Comparison of ENCODE assay signal across 21 mouse cellular contexts in genomic region chr2:34544021-34544420, GRCm38 (mm10).
A peak's percentile ranks its signal among the peaks of the same experiment; 100 is the strongest.
DNase-seq lines count a peak whose midpoint lies in the region; ATAC-seq lines count a peak whose summit lies in the region.
"Had no signal": no experiment of that assay in that cellular context is flagged by ENCODE, and none has a peak within 500 bp of the region (broad histone marks: within the 10 kb centered on the region; RNA-seq: fewer than 3 reads in every experiment).

No protein-coding gene starts in this region.

- no peaks in the 10 kb centered on the region for H3K27me3 ChIP-seq in forebrain, embryonic 14.5 days (replicated peaks; ENCODE audit: control insufficient read depth, insufficient read depth, low read length)
- H3K27me3 ChIP-seq in forebrain, embryonic 12.5 days = no peaks in the 10 kb centered on the region; the same call in 1 of the 2 replicates
- H3K27me3 ChIP-seq in hindbrain, embryonic 13.5 days = no peaks in the 10 kb centered on the region
- no peaks in the 10 kb centered on the region for H3K27me3 ChIP-seq in hindbrain, embryonic 12.5 days
- no peaks in the 10 kb centered on the region for H3K27me3 ChIP-seq in midbrain, embryonic 11.5 days (ENCODE audit: control insufficient read depth, insufficient read depth, low read length)
- H3K27me3 ChIP-seq in midbrain, embryonic 13.5 days = no peaks in the 10 kb centered on the region
- H3K27me3 ChIP-seq: embryonic facial prominence, embryonic 12.5 days; heart, embryonic 13.5 days had no signal

- H3K27ac ChIP-seq in forebrain, embryonic 14.5 days (ENCODE audit: low read depth, low read length) = no peak overlapping the region
- no peak overlapping the region for H3K27ac ChIP-seq in forebrain, embryonic 12.5 days
- 0 out of 2 replicates have a peak overlapping the region, but pooled peaks have one; percentile 4 for H3K27ac ChIP-seq in hindbrain, embryonic 13.5 days
- H3K27ac ChIP-seq in hindbrain, embryonic 12.5 days = no peak overlapping the region
- no peak overlapping the region for H3K27ac ChIP-seq in midbrain, embryonic 11.5 days (ENCODE audit: low read depth, low read length)
- H3K27ac ChIP-seq in midbrain, embryonic 13.5 days = no peak overlapping the region
- H3K27ac ChIP-seq: embryonic facial prominence, embryonic 12.5 days; heart, embryonic 13.5 days had no signal

- ATAC-seq in forebrain, embryonic 14.5 days = no peak
- ATAC-seq in forebrain, embryonic 12.5 days (ENCODE audit: low FRiP score) = no peak
- ATAC-seq in hindbrain, embryonic 13.5 days (ENCODE audit: low FRiP score) = no peak
- no peak for ATAC-seq in hindbrain, embryonic 12.5 days (ENCODE audit: low FRiP score)
- ATAC-seq in midbrain, embryonic 11.5 days (ENCODE audit: low FRiP score) = no peak
- no peak for ATAC-seq in midbrain, embryonic 13.5 days
- ATAC-seq: CD4-positive, CD25-positive, alpha-beta regulatory T cell, adult 4 months; hindbrain, embryonic 16.5 days; inflammation-experienced regulatory T-cells, adult 6 months had no signal

- DNase-seq in forebrain, embryonic 14.5 days (ENCODE audit: low spot score) = peak; percentile 50
- peak; percentile 31 for DNase-seq in midbrain, embryonic 11.5 days (ENCODE audit: low spot score, missing footprints)
- DNase-seq in brain, adult 2 months (ENCODE audit: low read depth, low spot score) = peak; percentile 71
- DNase-seq: adrenal gland, adult 8-10 months; adrenal gland, postnatal 36 days; B cell, adult 2 months; cerebellum, adult 11-12 months; cerebellum, adult 9-10 months; cerebellum, postnatal 25 days; gastrocnemius, postnatal 25 days; heart, postnatal 4 days had no signal

- H3K9me3 ChIP-seq in forebrain, embryonic 14.5 days (replicated peaks; ENCODE audit: control insufficient read depth, low read length) = no peaks in the 10 kb centered on the region
- no peaks in the 10 kb centered on the region for H3K9me3 ChIP-seq in forebrain, embryonic 12.5 days
- no peaks in the 10 kb centered on the region for H3K9me3 ChIP-seq in hindbrain, embryonic 13.5 days
- H3K9me3 ChIP-seq in hindbrain, embryonic 12.5 days (replicated peaks) = no peaks in the 10 kb centered on the region
- H3K9me3 ChIP-seq in midbrain, embryonic 11.5 days (ENCODE audit: control insufficient read depth, low read length) = no peaks in the 10 kb centered on the region
- H3K9me3 ChIP-seq in midbrain, embryonic 13.5 days = no peaks in the 10 kb centered on the region
- H3K9me3 ChIP-seq: embryonic facial prominence, embryonic 12.5 days; G1E; heart, embryonic 13.5 days had no signal

- H3K36me3 ChIP-seq in forebrain, embryonic 14.5 days (ENCODE audit: control insufficient read depth, insufficient read depth, low read length) = no peaks in the 10 kb centered on the region
- H3K36me3 ChIP-seq in forebrain, embryonic 12.5 days (replicated peaks) = no peaks in the 10 kb centered on the region
- H3K36me3 ChIP-seq in hindbrain, embryonic 13.5 days = no peaks in the 10 kb centered on the region; the same call in 1 of the 2 replicates
- H3K36me3 ChIP-seq in hindbrain, embryonic 12.5 days = no peaks in the 10 kb centered on the region
- no peaks in the 10 kb centered on the region; the same call in 1 of the 2 replicates for H3K36me3 ChIP-seq in midbrain, embryonic 11.5 days (ENCODE audit: control insufficient read depth, insufficient read depth, low read length)
- no peaks in the 10 kb centered on the region for H3K36me3 ChIP-seq in midbrain, embryonic 13.5 days
- H3K36me3 ChIP-seq: embryonic facial prominence, embryonic 12.5 days; heart, embryonic 13.5 days had no signal

- H3K4me1 ChIP-seq in forebrain, embryonic 14.5 days (ENCODE audit: control insufficient read depth, insufficient read depth, low read length) = peaks cover 17% of the 10 kb centered on the region; the same call in 1 of the 2 replicates
- H3K4me1 ChIP-seq in forebrain, embryonic 12.5 days = no peaks in the 10 kb centered on the region
- H3K4me1 ChIP-seq in hindbrain, embryonic 13.5 days (replicated peaks) = peaks cover 31% of the 10 kb centered on the region
- H3K4me1 ChIP-seq in hindbrain, embryonic 12.5 days = peaks cover 6% of the 10 kb centered on the region; the same call in 1 of the 2 replicates
- no peaks in the 10 kb centered on the region for H3K4me1 ChIP-seq in midbrain, embryonic 11.5 days (ENCODE audit: control insufficient read depth, insufficient read depth, low read length)
- peaks cover 13% of the 10 kb centered on the region for H3K4me1 ChIP-seq in midbrain, embryonic 13.5 days (replicated peaks)

- H3K9ac ChIP-seq in forebrain, embryonic 14.5 days (ENCODE audit: low read length) = no peak overlapping the region; the same call in 1 of the 2 replicates
- H3K9ac ChIP-seq in forebrain, embryonic 12.5 days = no peak overlapping the region
- no peak overlapping the region; the same call in 1 of the 2 replicates for H3K9ac ChIP-seq in hindbrain, embryonic 13.5 days
- no peak overlapping the region for H3K9ac ChIP-seq in hindbrain, embryonic 12.5 days
- H3K9ac ChIP-seq in midbrain, embryonic 11.5 days (ENCODE audit: low read length) = no peak overlapping the region
- no peak overlapping the region for H3K9ac ChIP-seq in midbrain, embryonic 13.5 days (replicated peaks)
- H3K9ac ChIP-seq: embryonic facial prominence, embryonic 12.5 days; heart, embryonic 13.5 days had no signal

- no peak overlapping the region for H3K4me3 ChIP-seq in forebrain, embryonic 14.5 days (ENCODE audit: low read depth, low read length)
- no peak overlapping the region for H3K4me3 ChIP-seq in forebrain, embryonic 12.5 days (replicated peaks)
- no peak overlapping the region for H3K4me3 ChIP-seq in hindbrain, embryonic 13.5 days
- H3K4me3 ChIP-seq in hindbrain, embryonic 12.5 days = no peak overlapping the region
- H3K4me3 ChIP-seq in midbrain, embryonic 11.5 days (ENCODE audit: low read depth, low read length) = no peak overlapping the region
- no peak overlapping the region for H3K4me3 ChIP-seq in midbrain, embryonic 13.5 days (replicated peaks)
- H3K4me3 ChIP-seq: embryonic facial prominence, embryonic 12.5 days; heart, embryonic 13.5 days had no signal

- H3K4me2 ChIP-seq in forebrain, embryonic 14.5 days (ENCODE audit: low read length) = no peak overlapping the region
- H3K4me2 ChIP-seq in forebrain, embryonic 12.5 days = no peak overlapping the region
- H3K4me2 ChIP-seq in hindbrain, embryonic 13.5 days = no peak overlapping the region
- H3K4me2 ChIP-seq in hindbrain, embryonic 12.5 days (replicated peaks) = no peak overlapping the region
- no peak overlapping the region for H3K4me2 ChIP-seq in midbrain, embryonic 11.5 days
- H3K4me2 ChIP-seq in midbrain, embryonic 13.5 days (replicated peaks) = no peak overlapping the region
- H3K4me2 ChIP-seq: embryonic facial prominence, embryonic 12.5 days; heart, embryonic 13.5 days had no signal

- WGBS in forebrain, embryonic 14.5 days = 4% methylated on average over 3 of the region's 3 CpGs
- WGBS in forebrain, embryonic 12.5 days = 33% methylated on average over 3 of the region's 3 CpGs
- WGBS in hindbrain, embryonic 13.5 days = 62% methylated on average over 3 of the region's 3 CpGs
- 59% methylated on average over 3 of the region's 3 CpGs for WGBS in hindbrain, embryonic 12.5 days
- 88% methylated on average over 3 of the region's 3 CpGs for WGBS in midbrain, embryonic 11.5 days
- WGBS in midbrain, embryonic 13.5 days = 71% methylated on average over 3 of the region's 3 CpGs
